Mouse (Mus musculus) layer of hippocampus, postnatal 25 days (tissue): ENCODE results near the gene Notch2. TPM values are rescaled to one million over a fixed set of nuclear protein-coding genes. Genes with fewer than 3 reads are reported as not detected.
"Not testable (repeated sequence)": the region's sequence is repeated elsewhere in the genome, so short reads cannot be mapped to it uniquely, and the experiment has no call there.

Experiments
- DNase-seq, 2 experiments: peaks; one replicate each; pipeline ENCODE4 v3.0.0; 2022; ENCODE audit warnings: mixed read lengths in 2 of 2, low spot score in 1 of 2; ENCODE audit errors: extremely low spot score in 1 of 2
- total RNA-seq, 2 experiments: library from RNA; stranded (reverse); gene quantifications; 2 replicates each; pipeline ENCODE4 v1.2.3; 2021

The Notch2 gene
- total RNA-seq, 2 experiments from 2014 or later, result 20.2 to 24.7 TPM

GRCm38 (mm10) chr3:98046305-98046704 lies 33.0 kb downstream of the Notch2 start:
- DNase-seq, result no peak

DNA sequence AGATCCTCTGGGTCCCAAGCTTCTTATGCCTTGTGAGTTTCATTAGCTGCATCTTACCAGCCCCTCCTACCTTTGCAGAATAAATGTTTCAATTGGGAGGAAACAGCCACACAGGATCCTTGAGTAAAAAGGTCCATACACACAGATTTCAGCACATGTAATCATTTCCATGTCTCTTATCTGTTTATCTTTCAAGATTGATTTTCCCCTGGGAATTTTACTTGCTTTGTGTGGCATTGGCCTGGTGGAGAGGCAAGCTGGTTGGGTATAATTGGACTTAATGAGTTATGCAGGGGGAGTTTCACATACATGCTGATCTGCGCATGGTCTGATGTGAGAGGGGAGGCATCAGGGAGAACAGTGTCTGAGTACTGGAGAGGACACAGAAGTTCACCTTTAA lies 36.3 kb downstream of the Notch2 start:
- DNase-seq, result no peak

DNA sequence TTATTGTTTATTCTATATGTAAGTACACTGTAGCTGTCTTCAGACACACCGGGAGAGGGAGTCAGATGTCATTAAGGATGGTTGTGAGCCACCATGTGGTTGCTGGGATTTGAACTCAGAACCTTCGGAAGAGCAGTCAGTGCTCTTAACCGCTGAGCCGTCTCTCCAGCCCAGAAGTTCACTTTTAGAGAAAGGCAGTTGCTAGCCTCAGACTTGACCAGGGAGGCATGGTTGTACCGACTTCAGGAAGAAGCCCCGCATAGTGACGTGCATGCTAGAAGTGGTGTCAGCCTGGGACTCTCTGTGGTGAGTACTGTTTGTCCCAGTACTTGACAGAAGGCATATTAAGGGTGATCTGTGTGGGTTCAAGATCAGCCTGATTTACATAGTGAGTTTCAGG lies 36.8 kb downstream of the Notch2 start:
- not testable (repeated sequence) for DNase-seq

DNA sequence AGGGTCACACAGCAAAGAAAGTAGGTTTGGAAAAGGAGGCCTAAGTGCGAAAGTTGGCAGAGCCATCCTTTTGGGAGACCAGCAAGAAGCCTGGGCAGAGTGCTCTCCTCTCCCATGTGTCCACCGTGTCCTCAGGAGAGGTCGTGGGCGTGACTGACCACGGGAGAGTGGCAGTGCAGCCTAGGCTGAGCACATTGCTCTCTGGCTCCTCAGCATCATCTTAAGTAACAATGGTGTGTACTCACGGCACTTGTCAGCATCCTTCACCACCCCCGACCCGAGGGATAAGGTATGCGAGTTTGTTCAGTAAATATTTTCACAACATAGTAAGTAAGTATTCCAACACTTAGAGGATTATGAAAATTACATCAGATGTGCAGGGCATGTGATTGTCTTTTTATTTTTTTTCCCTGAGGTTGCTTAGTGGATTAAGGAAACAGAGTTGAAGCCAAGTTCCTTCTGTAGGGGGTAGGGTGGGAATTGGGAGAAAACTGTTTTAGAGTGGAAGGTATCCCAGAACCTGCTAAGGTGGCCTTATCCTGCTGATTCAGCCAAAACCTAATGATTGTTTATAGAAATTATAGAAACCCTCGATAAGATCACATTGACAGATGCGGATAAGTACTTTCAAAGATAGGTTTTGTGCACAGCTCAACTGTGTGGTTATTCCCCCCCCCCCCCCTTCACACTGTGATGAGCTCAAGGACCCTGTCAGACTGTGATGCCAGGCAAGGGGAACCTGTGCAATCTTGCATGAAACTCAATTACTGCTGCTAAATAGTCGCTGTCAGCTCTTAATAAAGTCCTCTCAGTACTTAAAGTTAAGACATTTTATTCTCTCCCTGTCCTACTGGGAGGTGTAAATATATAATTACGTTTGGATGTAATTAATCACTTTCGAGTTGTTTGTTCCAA lies 37.4 kb downstream of the Notch2 start:
- no peak for DNase-seq

- no peak for DNase-seq
Measured at GRCm38 (mm10) chr3:98051407-98051968, 38.2 kb downstream of the Notch2 start.

DNA sequence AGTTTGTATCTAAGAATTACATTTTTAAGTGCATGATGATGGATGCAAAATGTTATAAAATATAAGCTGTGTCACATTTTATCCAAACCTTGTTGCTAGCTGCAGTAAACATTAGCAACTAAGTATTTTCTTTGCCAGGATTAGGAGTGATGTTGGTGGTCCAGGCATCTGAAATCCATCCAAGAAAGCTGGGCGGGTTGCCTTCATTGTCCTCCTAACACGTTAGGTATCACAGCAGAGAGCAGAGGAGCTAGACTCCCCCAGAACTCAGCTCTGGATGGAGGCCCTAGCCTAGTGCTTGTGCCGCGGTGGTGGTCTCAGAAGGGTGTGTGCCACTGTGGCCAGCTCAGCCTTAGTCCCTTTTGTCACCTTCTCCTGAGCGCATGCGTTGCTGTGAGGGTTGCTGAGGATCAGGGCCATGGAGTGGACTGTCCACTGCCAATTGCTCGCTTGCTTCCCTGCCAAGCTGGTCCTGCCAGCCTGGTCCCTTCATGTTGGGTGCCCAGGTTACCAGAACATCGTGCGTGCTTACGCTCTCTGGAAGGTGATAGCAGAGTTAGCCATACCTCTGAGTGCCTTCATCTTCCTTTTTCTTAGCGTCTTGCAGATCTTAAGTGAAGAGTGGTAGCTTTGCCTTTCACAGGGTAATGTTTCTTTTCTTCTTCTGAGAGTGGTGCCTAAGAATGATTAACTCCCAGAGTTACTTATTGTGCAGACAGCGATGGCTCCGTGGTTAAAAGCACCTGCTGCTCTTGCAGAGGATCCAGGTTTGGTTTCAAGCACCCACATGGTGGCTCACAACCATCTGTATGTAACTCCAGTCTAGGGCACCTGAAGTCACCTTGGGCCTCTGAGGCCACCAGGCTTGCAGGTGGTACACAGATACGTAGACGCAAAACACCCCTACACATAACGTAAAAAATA lies 39.4 kb downstream of the Notch2 start:
- no peak for DNase-seq

GRCm38 (mm10) chr3:98053817-98054216 lies 40.5 kb downstream of the Notch2 start:
- no peak for DNase-seq

DNA sequence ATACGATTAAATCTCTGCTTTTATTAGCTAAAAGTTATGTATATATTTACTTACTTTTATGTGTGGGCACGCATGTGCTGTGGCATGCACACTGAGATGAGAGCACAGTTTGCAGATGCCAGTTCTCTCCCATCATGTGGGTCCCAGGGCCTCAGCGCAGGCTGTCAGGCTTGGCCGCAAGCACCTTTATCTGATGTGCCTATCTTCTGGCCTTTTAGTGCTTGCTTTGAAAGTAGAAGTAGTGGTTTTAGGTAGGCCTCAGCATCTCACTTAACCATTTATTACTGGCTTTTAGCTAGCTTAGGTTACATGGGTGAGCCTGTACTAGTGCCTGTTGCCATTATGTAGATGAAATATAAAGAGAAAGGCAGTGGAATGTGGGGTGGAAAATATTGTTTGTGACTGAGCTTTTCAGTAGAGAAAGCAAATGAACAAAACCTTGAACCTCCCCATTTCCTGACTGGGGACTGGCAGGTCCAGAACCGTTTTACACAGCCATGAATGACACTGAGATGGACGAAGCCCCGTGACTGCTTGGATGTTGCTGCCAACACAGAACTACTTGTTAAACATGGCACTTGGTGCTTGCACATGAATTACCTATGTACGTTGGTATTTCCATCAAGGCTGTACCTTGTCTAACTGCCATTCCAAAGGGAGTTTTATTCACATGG lies 41.1 kb downstream of the Notch2 start:
- DNase-seq, result no peak

- DNase-seq, result no peak
Measured at GRCm38 (mm10) chr3:98055008-98055345, 41.6 kb downstream of the Notch2 start.

DNA sequence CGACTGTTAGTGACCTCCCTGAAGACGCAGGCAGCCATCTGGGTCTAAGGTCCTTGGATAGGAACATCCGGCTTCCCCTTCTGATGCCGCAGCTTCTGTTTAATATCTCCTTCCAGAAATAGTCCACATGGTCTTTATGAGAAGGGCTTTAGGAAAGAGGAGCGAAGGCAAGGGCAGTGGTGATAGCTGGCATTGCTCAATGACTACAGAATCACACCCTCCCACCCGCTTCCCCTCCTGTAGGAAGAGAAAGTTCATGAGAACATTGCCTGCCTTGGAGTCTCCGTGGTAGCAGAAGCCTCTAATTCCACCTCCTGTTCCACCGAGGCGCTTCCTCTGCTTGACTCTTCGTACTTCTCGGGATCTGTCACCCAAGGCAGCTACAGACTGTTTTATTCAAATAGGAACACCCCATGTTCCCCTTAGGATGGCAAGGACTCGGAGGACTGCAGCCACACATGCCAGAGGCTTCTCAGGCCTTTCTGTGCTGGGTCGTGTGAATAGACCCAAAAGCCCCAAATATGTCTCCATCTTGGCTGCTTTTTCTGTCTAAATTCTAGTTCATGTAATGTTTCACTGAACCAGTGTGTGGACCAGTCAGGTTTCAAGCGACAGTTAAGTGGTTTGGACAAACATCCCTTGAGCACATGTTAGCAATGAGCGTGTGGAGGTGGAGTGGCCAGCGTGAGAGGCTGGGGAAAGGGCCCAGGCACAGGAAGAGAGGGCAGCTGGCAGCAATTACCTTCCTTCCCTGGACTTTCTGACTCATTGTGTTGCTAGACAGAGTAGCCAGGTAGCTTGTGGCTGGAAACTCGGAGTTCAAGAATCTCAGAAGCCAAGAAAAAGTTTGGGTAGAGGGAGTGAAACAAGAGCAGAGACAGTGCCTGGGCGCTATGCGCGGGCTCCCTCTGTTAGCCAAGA lies 42.7 kb downstream of the Notch2 start:
- DNase-seq, result no peak

- no peak for DNase-seq
Measured at GRCm38 (mm10) chr3:98056956-98057365, 43.6 kb downstream of the Notch2 start.

DNA sequence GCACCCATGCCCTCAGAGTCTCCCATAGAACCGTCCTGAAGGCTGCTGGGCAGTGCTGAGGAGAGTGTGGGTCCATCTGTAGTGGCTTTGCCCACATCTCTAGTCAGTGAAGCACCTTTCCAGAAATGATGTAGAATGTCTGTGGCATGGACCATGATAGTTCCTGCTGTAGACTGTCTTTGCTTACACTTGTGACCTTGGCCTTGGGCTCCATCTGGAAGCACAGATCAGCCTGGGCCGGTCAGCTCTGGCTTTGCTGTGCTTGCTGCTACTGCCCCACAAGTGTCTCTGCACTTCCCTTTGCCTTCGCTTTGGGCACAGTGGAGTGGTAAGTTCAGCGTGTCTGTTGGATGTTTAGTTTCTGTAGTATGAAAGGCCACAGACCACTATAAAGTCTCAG lies 45.7 kb downstream of the Notch2 start:
- no peak for DNase-seq

DNA sequence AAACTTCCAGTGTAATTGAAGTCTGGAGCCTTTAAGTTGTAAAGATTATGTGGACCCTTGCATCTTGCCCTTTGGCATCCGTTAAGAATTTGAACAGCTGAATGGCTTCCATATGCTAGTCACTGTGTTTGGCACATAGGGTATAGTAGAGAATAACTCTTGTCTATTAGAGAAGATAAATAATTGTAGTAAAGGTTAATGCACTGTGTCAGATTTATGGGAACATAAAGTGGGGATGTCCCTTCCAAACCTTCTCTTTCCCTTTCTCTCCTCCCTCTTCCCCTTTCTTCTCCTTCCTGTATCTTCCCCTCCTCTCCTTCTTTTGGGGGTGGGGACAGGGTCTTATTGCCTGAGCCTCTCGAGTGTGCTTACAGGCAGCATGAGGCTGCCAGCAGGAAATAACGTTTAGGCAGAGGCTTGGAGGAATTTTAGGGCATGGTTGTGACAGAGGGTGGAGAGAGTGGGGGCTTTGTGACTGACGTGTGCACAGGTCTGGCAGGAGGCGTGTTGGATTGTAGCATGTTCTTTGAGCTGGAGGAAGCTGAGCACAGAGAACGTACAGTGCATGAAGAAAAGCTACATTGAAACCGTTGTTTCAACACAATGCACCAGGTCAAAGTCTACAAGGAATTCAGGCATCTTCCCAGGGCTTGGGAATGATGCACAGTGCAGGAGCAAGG lies 47.8 kb downstream of the Notch2 start:
- DNase-seq, result no peak

GRCm38 (mm10) chr3:98061661-98062330 lies 48.5 kb downstream of the Notch2 start:
- DNase-seq, result no peak

DNA sequence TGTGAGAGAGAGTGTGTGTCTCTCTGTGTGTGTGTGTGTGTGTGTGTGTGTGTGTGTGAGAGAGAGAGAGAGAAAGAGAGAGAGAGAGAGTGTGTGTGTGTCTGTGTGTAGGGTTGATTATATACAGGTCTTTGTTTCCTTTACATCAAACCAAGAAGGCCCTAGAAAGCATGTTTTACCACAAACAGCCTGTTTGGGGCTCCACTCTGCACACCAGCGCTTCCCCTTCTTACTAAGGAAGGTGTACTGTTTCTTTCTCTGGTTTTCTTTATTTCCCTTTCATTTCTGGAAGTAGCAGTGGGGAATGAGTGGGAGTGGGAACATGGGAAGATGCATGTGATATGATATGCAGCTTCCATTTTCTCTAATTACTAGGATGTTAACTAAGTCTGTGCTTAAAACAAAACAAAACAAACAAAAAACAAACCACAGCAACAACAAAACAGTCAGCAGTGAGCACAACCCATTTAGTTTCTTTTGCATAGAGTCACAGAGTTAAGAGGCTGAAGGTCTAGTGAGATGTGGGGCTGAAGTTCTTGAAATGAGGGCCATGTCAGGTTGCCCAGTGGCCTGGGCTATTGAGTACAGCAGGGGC lies 49.4 kb downstream of the Notch2 start:
- no peak for DNase-seq

DNA sequence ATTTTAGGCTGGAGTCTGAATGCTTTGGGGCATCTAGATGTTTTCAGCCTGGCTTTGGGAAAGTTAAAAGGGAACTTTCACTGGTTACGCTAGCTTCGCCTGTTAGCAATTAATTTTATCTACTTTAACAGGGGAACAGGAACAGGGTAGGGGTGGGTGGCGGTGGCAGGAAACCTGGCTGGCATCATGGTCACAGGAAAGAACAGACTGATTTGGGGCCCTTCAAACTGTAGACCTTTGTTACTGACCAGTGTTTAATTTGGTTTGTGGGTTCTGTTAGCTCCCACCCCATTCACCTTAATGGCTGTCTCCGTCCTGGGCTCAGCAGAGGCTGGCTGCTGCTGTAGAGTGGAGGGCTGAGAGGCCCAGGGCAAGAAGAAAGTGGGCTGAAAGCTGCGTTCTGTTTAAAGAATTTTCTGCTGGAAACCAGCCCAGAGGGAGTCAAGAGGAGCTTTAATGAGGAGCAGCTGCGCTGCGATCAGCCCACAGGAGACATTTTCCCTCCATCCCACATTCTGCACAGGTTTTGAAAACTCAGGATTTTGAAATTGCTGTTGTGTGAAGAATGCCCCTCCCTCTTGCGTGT lies 50.0 kb downstream of the Notch2 start:
- DNase-seq, result no peak

DNA sequence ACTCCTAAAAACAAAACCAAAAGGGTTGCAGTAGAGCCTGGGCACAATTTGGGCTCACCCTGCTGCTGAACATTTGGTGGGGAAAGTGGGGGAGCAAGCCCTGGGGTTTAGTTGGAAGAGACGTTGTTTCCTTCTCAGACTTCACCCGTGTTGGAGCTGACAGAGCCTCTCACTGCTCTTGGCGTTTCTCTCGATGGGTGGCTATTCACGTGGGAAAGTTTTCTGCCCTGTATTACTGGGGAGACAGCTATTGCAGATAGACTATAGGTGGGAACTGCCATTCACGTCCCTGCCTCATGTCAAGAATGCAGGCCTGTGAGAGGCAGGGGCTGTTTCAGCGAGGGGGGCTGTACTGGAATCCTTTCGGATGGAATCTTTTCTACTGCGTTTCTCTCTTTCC lies 50.5 kb downstream of the Notch2 start:
- DNase-seq, result no peak

GRCm38 (mm10) chr3:98065004-98065403 lies 51.7 kb downstream of the Notch2 start:
- no peak for DNase-seq
